Mouse (Mus musculus): ENCODE results near the gene Zpld1.

GRCm38 (mm10) chr16:55265281-55265680 is 32.5 kb downstream of the Zpld1 start:
- TF ChIP-seq CTCF (conservative IDR thresholded peaks at IDR 0.05 in 1 of 2, IDR thresholded peaks at IDR 0.05 in 1 of 2; ENCODE audit: low read depth in 2 of 2, low read length in 2 of 2) (no peak), EP300 (IDR thresholded peaks at IDR 0.05; ENCODE audit: low read length) (no peak), ZKSCAN1 (IDR thresholded peaks at IDR 0.05; ENCODE audit: borderline replicate concordance, low read depth, low read length) (no peak), MXI1 (IDR thresholded peaks at IDR 0.05; ENCODE audit: low read depth, low read length) (no peak), ZNF384 (IDR thresholded peaks at IDR 0.05; ENCODE audit: low read depth, low read length) (no peak), TBP (conservative IDR thresholded peaks at IDR 0.05; ENCODE audit: low read depth, low read length) (no peak), USF1 (IDR thresholded peaks at IDR 0.05; ENCODE audit: low read depth, low read length) (no peak), POLR2A (IDR thresholded peaks at IDR 0.05; ENCODE audit: low read depth, low read length) (no peak), MAZ (IDR thresholded peaks at IDR 0.05; ENCODE audit: low read depth, low read length) (no peak), GABPA (IDR thresholded peaks at IDR 0.05; ENCODE audit: insufficient replicate concordance, low read depth, low read length) (no peak)

Data from CH12.LX (cell line).